Mouse (Mus musculus): ENCODE measurements at regions not wholly inside any gene's neighbourhood (a gene's known extent, or its start where the extent isn't known, plus 50 kb on each side); places are given as distances from the start of the nearest gene placed in this dataset.
A peak's percentile ranks its signal among the peaks of the same experiment; 100 is the strongest.

DNA sequence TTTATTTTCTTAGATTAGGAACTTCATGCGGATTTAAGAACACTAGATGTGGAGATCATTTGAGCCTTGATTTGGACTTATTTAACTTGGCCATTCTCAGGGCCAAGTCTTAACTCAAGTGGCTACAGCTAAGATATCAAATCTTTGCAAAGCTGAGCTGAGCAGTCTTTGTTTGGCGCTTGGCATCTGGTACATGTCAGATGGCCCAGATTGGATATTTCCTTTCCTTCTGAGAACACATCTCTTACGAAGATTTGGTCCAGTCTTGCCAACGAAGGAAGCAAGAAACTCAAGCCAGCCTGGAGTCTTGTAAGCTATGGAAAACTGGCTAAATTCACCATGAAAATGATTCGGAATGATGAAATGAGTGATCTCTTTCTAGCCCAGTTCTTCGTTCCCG lies 59.1 kb upstream of the Cdc42ep3 start:
- no peak for DNase-seq

DNA sequence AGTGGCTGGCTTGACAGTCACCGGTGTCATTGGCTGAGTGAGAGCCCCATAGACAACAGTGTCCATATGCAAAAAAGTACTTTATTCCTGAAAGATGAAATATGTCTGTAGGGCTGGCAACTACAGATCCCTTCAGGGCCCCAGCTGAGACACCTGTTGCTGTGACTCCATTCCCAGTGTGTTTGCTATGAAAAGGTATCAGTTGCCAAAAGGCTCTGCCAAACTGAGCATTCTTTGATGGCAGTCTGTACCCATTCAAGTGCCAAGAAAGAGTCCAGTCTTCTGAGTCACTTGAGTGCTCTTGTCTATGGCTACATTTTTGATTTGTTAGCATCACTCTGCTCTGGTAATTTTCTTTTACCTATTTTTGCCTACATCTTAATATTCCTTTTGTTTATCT lies 63.1 kb upstream of the Cdc42ep3 start:
- no peak for DNase-seq

DNA sequence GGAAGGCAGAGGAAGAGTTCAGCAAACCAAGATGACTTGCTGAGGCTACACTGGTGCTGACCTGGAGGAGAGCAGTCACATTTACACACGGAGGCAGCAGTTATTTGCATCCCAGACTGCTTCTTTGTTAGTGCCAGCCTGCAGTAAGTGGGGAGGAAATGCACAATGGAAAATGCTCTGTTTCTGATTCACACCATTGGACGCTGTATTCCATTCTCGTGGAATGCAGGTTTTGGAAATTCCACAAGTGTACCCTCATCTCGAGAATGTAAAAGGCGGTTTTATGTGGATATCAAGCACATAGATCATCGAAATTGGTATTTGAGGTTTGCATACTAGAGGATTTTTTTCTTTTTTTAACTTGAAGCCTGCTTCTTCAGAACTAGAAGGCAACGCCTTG lies 66.7 kb upstream of the Cdc42ep3 start:
- no peak for DNase-seq

DNA sequence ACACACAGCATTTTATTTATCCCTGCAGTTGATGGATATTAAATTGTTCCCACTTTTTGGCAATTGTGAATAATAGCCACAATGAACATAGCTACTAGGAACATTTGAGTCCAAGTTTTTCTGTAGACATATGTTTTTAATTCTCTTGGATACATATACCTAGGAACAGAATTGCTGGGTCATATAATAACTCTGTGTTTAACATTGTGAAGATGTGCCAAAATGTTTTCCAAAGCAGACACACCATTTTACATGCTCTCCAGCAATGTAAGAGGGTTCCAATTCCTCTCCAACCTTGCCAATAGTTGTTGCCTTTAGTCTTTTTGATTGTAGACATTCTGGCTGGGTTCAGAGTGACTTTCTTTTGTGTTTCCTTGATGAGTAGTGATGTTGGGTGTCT lies 84.3 kb upstream of the Cdc42ep3 start:
- no peak for DNase-seq

DNA sequence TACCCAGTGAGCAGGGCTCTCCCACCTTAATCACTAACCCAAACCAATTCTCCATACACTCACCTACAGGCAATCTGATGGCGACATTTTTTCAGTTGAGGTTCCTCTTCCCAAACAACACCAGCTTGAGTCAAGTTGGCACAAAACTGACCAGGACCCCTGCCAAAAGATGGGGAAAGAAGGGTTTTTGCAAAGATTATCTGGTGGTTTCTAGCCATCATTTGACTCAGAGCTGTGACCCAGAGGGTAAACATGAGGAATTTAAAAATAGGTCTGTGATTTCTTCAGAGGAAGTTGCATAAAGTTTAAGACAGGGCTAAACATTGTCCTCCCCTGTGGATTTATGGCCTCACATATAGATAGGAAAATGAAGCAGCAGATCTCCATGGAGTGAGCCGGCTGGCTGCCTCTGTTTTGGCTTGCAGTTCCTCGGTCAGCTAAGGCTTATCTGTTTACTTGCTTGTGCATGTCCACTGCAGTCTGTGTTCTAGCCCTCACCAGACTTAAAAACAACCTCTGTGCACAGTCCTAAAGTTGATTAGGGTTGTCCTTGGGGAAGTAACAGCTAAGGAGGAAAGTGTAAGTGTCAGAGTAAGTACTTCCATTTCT lies 87.7 kb upstream of the Cdc42ep3 start:
- DNase-seq, result peak; percentile 80

DNA sequence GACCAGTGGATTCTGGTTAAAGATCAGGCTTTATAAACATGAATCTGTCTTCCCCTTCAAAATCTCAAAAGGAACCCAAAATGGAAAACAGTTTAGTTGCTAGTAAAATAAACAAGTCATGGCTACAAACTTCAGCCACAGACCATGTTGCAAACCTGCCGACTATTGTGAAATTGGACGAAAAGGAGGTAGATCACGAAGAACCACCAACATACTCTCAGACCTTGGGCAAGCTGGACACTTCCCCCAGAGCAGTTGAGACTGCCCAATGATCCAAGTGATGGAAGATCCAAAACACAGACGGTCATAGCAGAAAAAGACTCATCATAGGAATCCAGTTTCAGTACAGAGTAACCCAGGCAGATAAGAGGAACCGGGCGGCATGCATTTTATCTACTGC lies 92.3 kb upstream of the Cdc42ep3 start:
- DNase-seq, result no peak

DNA sequence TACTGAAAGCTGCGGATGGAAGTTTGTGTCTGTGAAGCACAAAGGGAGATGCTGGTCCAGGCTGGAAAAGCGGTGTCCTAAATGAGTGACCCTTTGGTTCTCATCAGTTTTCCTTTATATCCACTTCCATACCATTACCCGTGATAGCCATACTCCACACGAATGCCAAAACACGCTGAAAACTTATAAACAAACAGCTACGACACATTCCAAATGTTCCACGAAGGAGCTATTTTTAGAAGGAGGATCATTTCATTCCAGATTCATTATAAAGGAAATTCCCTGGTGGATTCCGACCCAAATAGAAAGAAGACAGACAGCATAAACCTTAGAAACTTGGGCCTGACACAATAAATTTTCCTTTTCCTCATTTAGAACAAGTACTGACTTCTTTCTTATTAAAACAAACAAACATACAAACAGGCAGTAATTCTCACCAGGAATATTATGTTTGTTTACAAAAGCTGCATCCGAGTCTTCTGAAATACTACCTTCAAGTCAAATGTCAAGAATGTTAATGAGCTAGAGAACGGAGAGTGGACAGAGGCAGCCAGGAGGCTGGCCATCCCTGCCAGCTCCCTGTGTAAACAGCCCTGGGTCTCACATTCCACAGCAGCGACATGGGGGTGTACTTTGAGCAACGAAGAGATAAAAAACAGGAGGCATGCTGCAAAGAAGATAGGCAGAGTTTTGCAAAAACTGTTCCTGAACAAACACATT lies 96.4 kb upstream of the Cdc42ep3 start:
- DNase-seq, result peak; percentile 33

DNA sequence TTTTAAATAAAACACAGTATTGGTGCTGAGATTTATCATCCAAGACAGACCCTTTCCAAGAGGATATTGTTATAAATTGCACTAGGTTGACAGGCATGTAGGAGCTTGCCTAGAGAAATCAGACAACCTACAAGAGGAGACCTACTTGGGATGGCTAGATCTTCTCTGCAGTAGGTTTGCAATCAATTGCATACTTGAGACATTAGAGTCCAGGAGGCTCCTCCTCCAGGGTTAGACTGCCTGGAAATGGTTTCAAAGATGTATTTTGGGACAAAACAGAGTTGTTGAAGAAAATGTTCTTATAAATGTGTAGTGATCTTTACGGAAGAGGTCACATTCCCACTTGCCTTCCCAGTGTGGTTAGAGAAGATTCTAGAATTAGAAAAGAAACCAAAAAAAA lies 98.9 kb upstream of the Cdc42ep3 start:
- DNase-seq, result no peak

DNA sequence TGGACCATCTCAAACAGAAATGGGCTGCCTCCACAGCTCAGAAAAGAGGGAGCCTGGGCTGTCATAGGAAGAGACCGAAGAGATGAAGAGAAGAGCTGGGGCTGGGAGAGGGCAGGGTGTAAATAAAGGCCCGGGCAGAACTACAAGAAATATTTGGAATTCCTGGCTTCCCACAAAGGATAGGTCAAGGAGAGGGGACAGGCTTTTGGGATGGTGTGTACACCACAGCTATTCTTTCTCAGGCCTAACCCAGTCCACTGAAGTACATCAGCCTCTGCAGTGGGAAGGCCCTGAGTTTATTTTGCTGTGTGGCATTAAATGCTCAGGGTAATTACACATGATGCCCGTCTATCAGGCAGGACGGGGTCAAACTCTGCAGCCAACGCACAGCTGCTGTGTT lies 99.6 kb upstream of the Cdc42ep3 start:
- DNase-seq, result no peak

DNA sequence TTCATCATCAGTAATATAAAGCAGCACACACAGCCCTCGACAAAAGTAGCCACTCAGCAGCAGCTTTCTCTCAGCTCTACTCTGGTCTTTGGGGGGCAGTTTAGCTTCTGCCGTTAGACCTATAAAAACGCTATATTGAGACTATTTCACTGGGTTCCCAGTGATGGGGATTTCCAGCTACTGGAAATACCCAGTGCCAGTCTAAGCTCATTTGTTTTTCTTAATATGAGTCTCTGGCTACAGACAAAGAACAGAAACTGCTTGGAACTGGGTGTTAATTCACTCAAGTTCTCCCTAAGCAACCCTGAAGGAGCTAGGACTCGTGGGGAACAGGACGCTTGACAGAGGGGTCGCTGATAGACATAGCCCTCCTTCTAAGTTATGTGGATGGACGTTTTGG lies 100.3 kb upstream of the Cdc42ep3 start:
- no peak for DNase-seq

DNA sequence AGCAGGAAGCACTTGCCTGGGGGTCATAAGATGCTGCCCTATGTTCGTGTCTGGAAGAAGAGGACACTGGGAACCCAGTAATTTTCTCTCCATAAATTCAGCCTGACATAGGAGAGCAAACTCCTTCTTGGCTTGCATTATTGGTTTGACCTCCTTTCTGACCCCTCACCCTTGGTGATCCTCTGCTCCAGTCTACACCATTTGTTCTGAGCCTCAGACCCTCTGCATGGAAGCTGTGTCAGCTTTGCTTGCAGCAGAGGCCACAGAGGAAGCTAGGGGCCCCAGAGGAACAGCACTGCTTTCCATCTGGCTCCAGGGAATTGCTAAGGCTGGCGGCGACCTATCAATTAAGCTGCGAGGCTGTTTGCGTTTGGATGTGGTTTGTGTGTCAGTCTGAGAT lies 102.7 kb upstream of the Cdc42ep3 start:
- DNase-seq, result no peak

DNA sequence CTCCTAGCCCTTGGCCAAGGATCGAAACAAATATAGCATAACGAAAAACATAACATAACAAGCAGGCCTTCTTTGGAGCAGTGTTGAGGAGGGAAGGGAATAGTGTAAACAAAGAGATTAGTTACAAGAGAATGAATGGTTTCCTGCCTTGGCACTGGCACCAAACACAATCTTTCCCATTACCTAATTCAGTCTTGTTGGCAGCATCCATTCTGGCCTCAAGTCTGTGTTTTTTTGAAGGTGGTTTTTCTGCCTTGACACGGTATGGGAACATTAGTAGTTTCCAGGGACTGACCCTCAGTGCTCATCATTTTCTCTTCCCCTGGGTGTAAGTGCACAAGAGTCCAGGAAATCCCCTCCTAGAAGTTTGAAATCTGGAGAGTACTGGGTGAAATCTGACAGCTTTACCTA lies 106.8 kb upstream of the Cdc42ep3 start:
- DNase-seq, result no peak

DNA sequence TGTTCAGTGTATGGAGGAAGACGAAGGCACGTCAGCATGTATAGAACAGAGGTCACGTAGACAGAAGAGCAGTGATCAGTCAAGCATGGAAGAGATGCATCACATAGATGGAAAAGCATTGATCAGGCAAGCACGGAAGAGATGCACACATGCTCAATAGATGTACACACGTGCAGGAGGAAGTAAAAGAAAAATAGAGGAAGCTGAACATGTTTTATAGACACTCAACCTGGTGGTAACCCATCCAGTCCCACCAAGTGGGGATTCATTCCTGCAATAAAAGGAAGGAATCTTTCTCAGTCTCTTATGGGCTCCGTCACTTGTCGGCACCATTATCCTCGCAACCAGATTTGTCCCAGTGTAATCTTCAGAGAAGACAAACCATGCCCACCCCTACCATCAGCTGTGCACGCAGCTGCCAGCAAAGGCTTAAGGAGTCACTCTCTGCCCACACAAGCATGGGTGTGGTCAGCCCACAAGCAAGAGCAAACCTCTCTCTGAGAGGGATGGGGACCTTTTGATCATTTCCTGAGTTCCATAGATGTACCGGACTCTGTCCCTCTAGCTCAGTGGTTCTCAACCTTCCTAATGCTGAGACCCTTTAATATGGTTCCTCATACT lies 108.3 kb upstream of the Cdc42ep3 start:
- no peak for DNase-seq

DNA sequence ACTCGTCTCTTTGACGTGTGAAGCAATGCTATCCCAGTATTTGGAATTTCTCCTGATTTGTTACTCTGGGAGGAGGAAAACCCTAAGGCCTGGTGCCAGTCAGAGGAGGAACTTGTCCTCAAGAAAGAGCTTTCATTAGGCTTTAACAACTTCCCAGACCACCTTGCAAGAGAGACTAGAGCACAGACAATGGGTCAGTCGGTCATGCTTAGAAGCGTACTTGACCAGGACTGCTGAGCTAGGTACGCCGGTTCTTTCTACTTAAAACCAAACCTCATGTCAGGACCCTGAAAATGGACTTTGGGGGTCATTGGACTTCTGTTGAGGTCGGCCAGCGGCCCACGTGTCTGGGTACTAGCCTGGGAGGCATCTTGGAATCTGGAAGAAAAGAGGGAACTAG lies 110.8 kb upstream of the Cdc42ep3 start:
- DNase-seq, result no peak

DNA sequence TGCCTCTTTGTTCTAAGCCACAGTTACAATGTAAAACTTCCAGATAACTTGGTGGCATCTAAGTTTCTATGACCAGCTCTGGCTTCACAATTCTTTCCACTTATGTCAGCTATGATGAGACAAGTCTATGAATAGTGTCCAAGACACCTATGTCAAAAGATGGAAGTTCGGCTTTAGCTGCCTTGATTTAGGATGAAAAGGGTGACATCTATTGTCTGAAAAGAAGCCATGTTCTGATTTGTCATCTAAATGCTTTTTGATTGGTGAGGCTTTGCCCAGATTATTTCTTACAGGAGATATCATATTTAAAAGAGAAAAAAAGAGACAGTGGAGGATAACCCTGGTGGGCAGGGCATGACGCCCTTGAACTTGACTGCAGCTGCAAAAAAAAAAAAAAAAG lies 116.7 kb upstream of the Cdc42ep3 start:
- DNase-seq, result no peak

DNA sequence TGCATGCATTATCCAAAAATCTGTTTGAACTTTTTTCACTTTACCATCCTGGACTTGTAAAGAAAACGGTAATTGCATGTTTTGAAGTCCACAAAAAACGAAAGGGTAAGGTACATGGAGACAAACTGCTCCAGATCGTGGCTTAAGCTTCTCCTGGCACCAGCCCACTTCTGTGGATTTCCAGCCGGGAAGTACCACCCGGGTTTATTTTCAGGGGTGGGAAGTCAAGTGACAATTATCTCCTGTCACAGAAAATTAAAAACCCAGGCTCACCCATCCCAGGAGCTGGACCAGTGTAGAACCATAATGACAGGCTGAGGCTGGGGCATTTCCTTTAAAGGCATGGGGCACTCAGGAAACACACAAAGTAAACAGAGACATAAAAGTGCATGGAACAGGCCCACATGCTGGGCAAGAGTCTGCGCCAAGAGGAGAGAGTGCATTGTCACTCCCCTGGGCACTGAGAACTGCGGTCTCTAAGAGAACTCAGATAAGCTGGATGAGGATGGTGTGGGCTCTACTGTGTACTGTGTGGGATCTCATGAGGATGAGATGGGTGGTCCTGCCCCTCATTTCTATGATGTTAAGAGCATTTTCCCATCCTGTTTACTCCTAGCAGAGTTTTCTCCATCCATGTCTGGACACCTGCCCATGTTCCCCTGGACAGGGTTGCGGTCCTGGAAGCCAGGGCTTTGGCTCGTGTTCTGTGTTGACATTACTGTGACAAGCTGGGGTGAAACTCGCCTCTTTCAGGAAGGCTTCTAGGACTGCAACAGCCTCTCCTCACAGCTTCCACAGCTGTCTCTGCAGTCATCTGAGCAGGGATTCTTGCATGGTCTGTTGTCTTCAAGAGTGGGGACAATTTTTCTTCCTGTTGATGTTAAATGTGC lies 117.5 kb upstream of the Cdc42ep3 start:
- DNase-seq, result peak; percentile 28

DNA sequence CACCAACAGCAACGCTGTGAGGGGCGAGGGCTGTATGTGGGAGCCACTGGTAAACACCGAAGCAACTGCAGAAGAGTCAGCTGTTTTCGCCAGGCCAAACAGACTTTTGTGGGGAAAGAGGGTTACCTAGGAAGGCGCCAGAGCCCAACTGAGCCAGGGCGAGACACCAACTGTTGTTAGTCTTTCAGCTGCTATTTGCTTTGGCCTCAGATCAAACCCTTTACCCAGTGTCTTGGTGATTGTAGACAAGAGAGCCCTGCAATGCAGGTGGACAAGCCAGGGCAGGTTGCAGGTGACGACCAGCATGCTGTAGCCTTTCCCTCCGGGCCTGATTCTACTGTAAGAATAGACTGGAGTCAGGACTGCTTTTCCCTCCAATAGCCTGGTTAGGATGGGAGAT lies 121.8 kb upstream of the Cdc42ep3 start:
- DNase-seq, result no peak

DNA sequence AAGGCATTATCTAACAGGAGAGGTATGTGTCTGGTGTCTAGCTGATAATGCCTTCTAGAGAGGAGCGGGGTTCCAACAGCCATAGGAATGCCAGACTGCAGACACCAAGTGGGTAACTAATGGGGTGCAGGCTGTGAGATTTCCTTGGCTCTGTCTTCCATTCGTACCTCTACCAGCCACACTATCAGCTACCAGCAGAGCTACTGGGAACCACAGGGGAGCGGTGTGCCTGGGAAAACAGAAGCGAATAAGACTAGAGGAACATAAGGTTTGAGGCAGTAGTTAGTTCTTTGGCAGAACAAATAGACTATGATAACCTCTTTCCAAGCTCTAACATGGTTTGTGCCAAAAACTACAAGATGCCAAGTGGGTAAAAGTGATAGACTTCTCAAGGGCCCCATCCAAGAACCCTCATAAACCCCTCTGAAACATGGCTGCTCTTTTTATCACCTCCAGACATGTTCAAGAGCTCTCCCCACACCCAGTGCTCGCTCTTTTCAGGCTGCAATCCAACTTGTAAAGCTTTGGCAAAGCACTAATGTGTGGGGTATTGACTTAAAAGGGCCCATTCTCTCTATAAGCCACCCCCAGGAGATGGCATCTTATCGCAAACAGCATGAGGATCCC lies 126.3 kb upstream of the Cdc42ep3 start:
- DNase-seq, result no peak

DNA sequence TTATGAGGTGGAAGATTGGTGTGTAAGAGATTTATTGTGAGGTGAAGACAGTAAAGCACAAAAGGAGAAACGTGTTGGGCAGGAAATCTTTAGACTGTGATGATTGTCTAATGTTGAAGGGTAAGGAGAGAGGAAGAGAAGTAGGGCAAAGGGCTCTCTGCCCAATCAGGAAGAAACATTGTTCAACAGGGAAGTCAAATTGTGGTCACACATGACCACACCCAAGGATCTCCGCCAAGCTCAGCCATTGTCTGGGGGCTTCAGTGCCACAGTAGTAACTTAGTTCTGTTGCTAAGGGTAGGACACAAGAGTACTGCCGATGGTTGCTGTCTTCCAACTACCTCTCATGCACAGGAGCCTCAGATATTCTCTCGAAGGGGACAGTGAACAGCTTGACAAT lies 127.0 kb upstream of the Cdc42ep3 start:
- no peak for DNase-seq

DNA sequence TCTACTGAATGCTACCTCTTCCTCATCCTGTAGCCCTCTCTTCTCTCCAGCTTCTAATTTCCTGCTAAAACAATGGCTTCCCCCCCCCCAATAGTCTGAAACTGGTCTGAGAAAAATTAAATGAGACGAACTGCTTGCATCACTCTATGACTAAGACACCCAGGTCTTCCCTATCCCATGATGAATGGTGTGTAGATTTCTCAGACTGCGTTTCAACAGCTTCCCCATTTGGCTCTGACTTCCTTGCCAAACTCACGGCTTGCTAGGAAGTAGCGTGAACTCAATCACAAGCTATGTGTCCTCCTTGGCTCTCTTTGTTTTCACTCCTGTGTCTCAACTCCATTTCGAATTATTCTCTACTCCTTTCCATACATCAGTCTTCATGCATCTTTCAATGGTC lies 126.4 kb upstream of the Rmdn2 start:
- DNase-seq, result no peak

DNA sequence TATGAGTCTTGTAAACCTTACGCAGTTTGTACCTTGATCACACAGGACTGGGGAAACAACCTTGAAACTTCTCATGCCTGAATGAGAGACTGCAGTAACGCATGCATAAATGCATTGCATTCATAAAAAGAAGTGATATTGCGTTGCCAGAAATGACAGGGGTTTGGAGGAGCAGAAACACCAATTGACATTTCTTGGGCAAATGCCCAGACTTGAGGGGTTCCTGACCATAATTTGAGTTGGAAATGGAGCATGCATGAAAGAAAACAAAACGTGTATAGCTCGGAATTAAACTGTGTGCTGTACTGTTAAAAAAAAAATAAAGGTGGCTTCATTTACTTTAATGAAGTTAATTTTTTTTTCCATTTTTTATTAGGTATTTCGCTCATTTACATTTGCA lies 122.4 kb upstream of the Rmdn2 start:
- DNase-seq, result no peak

DNA sequence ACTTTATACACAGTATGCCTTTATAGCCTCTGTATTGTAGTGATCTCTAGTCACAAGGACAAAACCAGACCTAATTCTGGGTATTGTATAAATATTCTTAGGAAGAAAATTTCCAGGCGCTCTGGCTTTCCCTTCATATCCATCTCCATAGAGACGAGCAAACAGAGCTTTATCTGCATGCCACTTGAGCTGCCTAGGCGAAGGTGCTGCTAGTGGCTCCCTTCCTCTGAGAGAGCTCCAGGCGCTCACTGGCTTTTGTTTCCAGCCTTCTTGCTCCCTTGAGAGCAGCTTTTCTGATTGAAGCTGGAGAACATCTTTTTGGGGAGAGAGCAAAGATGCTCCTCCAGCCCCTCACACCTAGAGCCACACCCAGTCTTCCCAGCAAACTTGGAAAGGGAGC lies 114.0 kb upstream of the Rmdn2 start:
- no peak for DNase-seq

DNA sequence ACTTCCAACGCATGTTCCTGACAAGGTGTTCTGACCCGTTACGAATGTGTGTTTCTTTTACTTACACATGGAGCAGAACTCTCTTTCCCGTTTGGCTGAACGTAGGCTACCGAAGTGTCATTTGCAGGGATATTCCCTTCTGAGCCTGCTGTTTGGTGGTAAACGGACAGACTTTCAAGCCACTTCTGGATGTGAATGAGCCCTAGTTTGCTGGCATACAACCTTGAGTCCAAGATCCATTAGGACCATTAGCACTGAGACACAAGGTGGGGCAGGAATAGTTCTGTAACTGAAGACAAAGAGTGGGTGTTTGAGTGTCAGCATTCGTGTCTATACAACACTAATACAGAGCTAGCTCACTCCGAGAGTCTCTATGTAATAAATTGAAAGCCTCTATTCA lies 113.3 kb upstream of the Rmdn2 start:
- no peak for DNase-seq

Measured in adrenal gland, postnatal 14 days (tissue).